Mouse (Mus musculus): Measurements from ENCODE around the gene Elmo2.

Elmo2 gene

GRCm38 (mm10) chr2:165258321-165258720 lies 68.0 kb downstream of the Elmo2 start:
- DNase-seq (ENCODE audit: low spot score in 2 of 2), result no peak

- no peak for DNase-seq (ENCODE audit: low spot score in 2 of 2)
Measured at GRCm38 (mm10) chr2:165257151-165257834, 69.0 kb downstream of the Elmo2 start.

- DNase-seq (ENCODE audit: low spot score in 2 of 2), result no peak
Measured at GRCm38 (mm10) chr2:165256213-165256612, 70.1 kb downstream of the Elmo2 start.

- no peak for DNase-seq (ENCODE audit: low spot score in 2 of 2)
Measured at GRCm38 (mm10) chr2:165253867-165254266, 72.4 kb downstream of the Elmo2 start.

GRCm38 (mm10) chr2:165253269-165253668 lies 73.0 kb downstream of the Elmo2 start:
- no peak for DNase-seq (ENCODE audit: low spot score in 2 of 2)

- DNase-seq (ENCODE audit: low spot score in 2 of 2), result no peak
Measured at GRCm38 (mm10) chr2:165252801-165253200, 73.5 kb downstream of the Elmo2 start.

- DNase-seq (ENCODE audit: low spot score in 2 of 2), result no peak
Measured at GRCm38 (mm10) chr2:165252381-165252780, 73.9 kb downstream of the Elmo2 start.

GRCm38 (mm10) chr2:165250903-165251302 lies 75.4 kb downstream of the Elmo2 start:
- DNase-seq (ENCODE audit: low spot score in 2 of 2), result no peak

GRCm38 (mm10) chr2:165248967-165249366 lies 77.3 kb downstream of the Elmo2 start:
- DNase-seq (ENCODE audit: low spot score in 2 of 2), result no peak

GRCm38 (mm10) chr2:165246349-165246748 lies 79.9 kb downstream of the Elmo2 start:
- no peak for DNase-seq (ENCODE audit: low spot score in 2 of 2)

- DNase-seq (ENCODE audit: low spot score in 2 of 2), result no peak
Measured at GRCm38 (mm10) chr2:165243122-165243720, 83.1 kb downstream of the Elmo2 start.

- DNase-seq (ENCODE audit: low spot score in 2 of 2), result no peak
Measured at GRCm38 (mm10) chr2:165242575-165242974, 83.7 kb downstream of the Elmo2 start.

GRCm38 (mm10) chr2:165241786-165242185 lies 84.5 kb downstream of the Elmo2 start:
- no peak for DNase-seq (ENCODE audit: low spot score in 2 of 2)

- DNase-seq (ENCODE audit: low spot score in 2 of 2), result no peak
Measured at GRCm38 (mm10) chr2:165240371-165240770, 85.9 kb downstream of the Elmo2 start.

- no peak for DNase-seq (ENCODE audit: low spot score in 2 of 2)
Measured at GRCm38 (mm10) chr2:165239533-165240144, 86.6 kb downstream of the Elmo2 start.

GRCm38 (mm10) chr2:165238416-165239145 lies 87.7 kb downstream of the Elmo2 start:
- DNase-seq (ENCODE audit: low spot score in 2 of 2), result no peak

Data from urinary bladder, postnatal 4 days (tissue).